Mouse (Mus musculus) lung, postnatal 0 days (tissue): Measurements from ENCODE around the gene Alg12. TPM values are rescaled to one million over a fixed set of nuclear protein-coding genes. Genes with fewer than 3 reads are reported as not detected.
A peak's percentile ranks its signal among the peaks of the same experiment; 100 is the strongest.

Experiments used
- ATAC-seq: fragments of 200-750 bp; cut with Nextera tagmentation; 2 replicates; pipeline ENCODE4 v1.8.0; 2017; ENCODE audit warnings: moderate library complexity
- DNase-seq: peaks from one replicate; pipeline ENCODE4 v3.0.0-alpha.2; 2016; ENCODE audit warnings: low spot score
- H3K27ac ChIP-seq: fragments of 300-500 bp; sonication (generic); 2 replicates; pipeline ENCODE4 v1.5.1; 2014; ENCODE audit warnings: antibody characterized with exemption, mild to moderate bottlenecking, low read length, mixed read lengths
- H3K27me3 ChIP-seq: fragments of 300-500 bp; sonication (generic); replicated peaks from 2 replicates; pipeline ENCODE4 v1.6.1; 2014; ENCODE audit warnings: low read length, mixed read lengths; ENCODE audit not compliant: insufficient read depth
- H3K36me3 ChIP-seq: fragments of 300-500 bp; sonication (generic); 2 replicates; pipeline ENCODE4 v1.6.1; 2014; ENCODE audit warnings: low read length, mixed read lengths; ENCODE audit not compliant: insufficient read depth
- H3K4me1 ChIP-seq: fragments of 300-500 bp; sonication (generic); 2 replicates; pipeline ENCODE4 v1.6.1; 2014; ENCODE audit warnings: antibody characterized with exemption, low read depth, low read length, mixed read lengths; ENCODE audit not compliant: insufficient read depth
- H3K4me2 ChIP-seq: fragments of 300-500 bp; sonication (generic); replicated peaks from 2 replicates; pipeline ENCODE4 v1.6.1; 2014; ENCODE audit warnings: low read depth, mild to moderate bottlenecking, low read length, moderate library complexity, mixed read lengths
- H3K4me3 ChIP-seq: fragments of 300-500 bp; sonication (generic); 2 replicates; pipeline ENCODE4 v1.5.1; 2014; ENCODE audit warnings: low read depth, low read length
- H3K9ac ChIP-seq: fragments of 300-500 bp; sonication (generic); replicated peaks from 2 replicates; pipeline ENCODE4 v1.6.1; 2014; ENCODE audit warnings: low read depth, mild to moderate bottlenecking
- H3K9me3 ChIP-seq: fragments of 300-500 bp; sonication (generic); 2 replicates; pipeline ENCODE4 v1.6.1; 2016; ENCODE audit warnings: low read length, mixed read lengths
- CTCF ChIP-seq: IDR thresholded peaks from 2 replicates; pipeline ENCODE4 v1.5.1; 2016; ENCODE audit warnings: antibody characterized with exemption, mild to moderate bottlenecking
- EP300 ChIP-seq: IDR thresholded peaks from 2 replicates; pipeline ENCODE4 v1.6.1; 2016; ENCODE audit warnings: antibody characterized with exemption, mild to moderate bottlenecking, control low read depth
- WGBS: fragments of 180-500 bp; shearing (Covaris S2); extraction: QIAGEN DNeasy Blood & Tissue Kit; methylation state at CpG from one replicate; pipeline ENCODE4 v1.1.7; 2014; 5-methylcytosine and 5-hydroxymethylcytosine counted together
- polyA plus RNA-seq: library from polyadenylated mRNA; unstranded; fragments of >200 nt; fragmentation: Nextera tagmentation; extraction: Ambion mirVana; gene quantifications from 2 replicates; pipeline ENCODE4 v1.2.1, GENCODE M21; 2015

Gene Alg12
- polyA plus RNA-seq, 1 experiment from 2014 or later = 7.2 TPM

DNA sequence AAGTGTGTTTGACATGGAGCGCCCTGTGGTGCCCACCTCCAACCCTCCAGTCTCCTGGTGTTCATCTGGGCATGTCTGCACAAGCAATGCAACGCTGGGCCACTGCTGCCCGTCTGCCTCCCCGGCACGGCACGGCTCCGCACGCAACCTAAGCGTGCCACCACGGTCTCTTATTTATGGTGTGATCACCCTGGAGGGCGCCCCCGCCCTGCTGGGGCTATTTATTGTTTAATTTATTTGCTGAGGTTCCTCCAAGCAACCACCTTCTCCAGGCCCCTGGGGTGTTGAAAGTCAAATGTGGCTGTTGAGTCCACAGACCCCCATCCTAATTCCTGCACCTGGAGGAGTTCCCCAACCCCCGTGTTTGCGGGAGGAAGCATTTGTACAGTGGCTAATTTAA is 45.9 kb upstream of the Alg12 start:
- no peak for ATAC-seq
- H3K9ac ChIP-seq = peak overlapping the region; percentile 98; the same call in 1 of the 2 replicates
- no peaks in the 10 kb centered on the region for H3K9me3 ChIP-seq
- H3K4me2 ChIP-seq = peak overlapping the region; percentile 82
- no peak for DNase-seq
- no peak for TF ChIP-seq EP300
- TF ChIP-seq CTCF = no peak
- H3K4me1 ChIP-seq = peaks cover 30% of the 10 kb centered on the region
- 82% methylated on average over 14 of the region's 14 CpGs for WGBS
- H3K27me3 ChIP-seq = no peaks in the 10 kb centered on the region
- H3K36me3 ChIP-seq = peaks cover 9% of the 10 kb centered on the region; the same call in 1 of the 2 replicates
- peak overlapping the region; percentile 95 for H3K4me3 ChIP-seq
- peak overlapping the region; percentile 99; the same call in 1 of the 2 replicates for H3K27ac ChIP-seq

DNA sequence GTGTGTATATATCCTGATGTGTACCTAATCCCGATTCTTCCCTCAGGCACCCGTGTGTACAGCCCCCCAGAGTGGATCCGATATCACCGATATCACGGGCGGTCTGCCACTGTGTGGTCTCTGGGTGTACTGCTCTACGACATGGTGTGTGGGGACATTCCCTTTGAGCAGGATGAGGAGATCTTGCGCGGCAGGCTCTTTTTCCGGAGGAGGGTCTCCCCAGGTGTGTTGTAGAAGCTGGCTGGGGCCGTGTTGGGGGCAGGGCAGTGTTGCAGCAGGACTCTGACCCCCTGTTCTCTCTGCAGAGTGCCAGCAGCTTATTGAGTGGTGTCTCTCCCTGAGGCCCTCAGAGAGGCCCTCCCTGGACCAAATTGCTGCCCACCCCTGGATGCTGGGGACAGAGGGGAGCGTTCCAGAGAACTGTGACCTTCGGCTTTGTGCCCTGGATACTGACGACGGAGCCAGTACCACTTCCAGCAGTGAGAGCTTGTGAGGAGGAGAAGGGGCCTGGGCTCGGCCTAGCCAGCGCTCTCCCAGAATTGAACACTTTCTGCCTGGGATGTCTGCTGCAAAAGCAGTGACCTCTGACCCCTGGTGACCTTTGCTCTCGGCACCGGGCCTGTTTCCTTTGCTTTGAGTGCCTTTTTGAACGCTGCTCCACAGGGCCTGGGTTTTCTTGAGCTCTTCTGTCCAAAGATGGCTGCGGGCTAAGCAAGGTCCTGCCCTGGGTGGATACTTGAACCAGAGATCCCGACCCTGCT is 45.3 kb upstream of the Alg12 start:
- Histone ChIP-seq H3K36me3 (peaks cover 9% of the 10 kb centered on the region; the same call in 1 of the 2 replicates), H3K9me3 (no peaks in the 10 kb centered on the region), H3K9ac (peak overlapping the region; percentile 98), H3K4me2 (peak overlapping the region; percentile 82), H3K4me1 (peaks cover 30% of the 10 kb centered on the region), H3K27ac (peak overlapping the region; percentile 99), H3K27me3 (no peaks in the 10 kb centered on the region), H3K4me3 (peak overlapping the region; percentile 95)
- TF ChIP-seq CTCF (peak; percentile 57), EP300 (no peak)
- WGBS = 21% methylated on average over 22 of the region's 22 CpGs
- ATAC-seq (no peak; the same call in 1 of the 2 replicates), DNase-seq (no peak)

DNA sequence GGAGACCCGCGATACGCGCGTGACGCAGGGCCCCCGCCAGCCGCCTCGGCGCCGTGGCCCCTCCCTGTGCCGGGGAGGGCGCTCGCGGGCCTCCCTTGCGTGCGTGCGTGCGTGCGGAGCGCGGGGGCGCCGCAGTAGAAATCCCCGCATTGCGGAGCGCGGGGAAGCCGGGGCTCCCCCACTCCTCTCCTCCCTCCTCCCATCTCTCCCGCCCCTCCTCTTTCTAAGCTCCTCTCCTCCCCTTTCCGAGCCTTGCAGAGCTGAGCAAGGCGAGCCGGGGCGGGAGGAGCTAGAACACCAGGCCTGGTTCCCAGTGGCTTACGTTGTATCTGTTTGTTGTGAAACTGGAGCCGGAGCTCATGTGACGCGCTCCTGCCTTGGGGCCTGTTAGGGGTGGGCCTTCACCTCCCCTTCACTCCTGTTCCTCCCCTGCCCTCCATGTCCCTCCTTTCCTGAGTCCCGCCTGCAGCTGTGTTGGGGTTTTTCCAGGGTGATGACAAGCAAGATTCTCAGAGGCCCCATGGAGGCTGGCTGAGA is 44.6 kb upstream of the Alg12 start:
- H3K9me3 ChIP-seq = no peaks in the 10 kb centered on the region
- peak overlapping the region; percentile 82 for H3K4me2 ChIP-seq
- peaks cover 9% of the 10 kb centered on the region; the same call in 1 of the 2 replicates for H3K36me3 ChIP-seq
- peak overlapping the region; percentile 95 for H3K4me3 ChIP-seq
- ATAC-seq (peak; percentile 60), DNase-seq (peak; percentile 99)
- peak; percentile 18; the same call in 1 of the 2 replicates for TF ChIP-seq CTCF
- peak; percentile 69; the same call in 1 of the 2 replicates for TF ChIP-seq EP300
- peak overlapping the region; percentile 98 for H3K9ac ChIP-seq
- H3K4me1 ChIP-seq = peaks cover 30% of the 10 kb centered on the region
- peak overlapping the region; percentile 99 for H3K27ac ChIP-seq
- H3K27me3 ChIP-seq = no peaks in the 10 kb centered on the region
- under 1% methylated on average over 23 of the region's 39 CpGs for WGBS

DNA sequence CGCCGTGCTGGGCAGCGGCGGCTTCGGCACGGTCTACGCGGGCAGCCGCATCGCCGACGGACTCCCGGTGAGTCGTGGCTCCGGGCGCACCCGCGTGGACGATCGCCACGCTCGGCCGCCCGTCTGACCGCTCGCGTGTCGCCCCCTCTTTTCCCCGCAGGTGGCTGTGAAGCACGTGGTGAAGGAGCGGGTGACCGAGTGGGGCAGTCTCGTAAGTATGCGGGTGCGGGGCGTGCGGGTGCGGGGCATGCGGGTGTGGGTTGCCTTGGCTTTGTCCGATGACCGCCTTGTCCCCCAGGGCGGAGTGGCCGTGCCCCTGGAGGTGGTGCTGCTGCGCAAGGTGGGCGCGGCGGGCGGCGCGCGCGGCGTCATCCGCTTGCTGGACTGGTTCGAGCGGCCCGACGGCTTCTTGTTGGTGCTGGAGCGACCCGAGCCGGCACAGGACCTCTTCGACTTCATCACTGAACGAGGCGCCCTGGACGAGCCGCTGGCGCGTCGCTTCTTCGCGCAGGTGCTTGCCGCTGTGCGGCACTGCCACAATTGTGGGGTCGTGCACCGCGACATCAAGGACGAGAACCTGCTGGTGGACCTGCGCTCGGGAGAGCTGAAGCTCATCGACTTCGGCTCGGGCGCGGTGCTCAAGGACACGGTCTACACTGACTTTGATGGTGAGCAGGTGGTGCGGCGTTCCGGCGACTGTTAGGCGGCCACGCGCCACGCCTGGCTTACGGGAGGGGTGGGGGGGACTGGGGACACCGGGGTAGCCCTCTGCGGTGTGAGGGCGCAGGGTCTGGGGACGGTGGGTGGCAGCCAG is 44.0 kb upstream of the Alg12 start:
- under 1% methylated on average over 83 of the region's 98 CpGs for WGBS
- H3K4me2 ChIP-seq = peak overlapping the region; percentile 82
- TF ChIP-seq CTCF = peak; percentile 27
- TF ChIP-seq EP300 = no peak
- peaks cover 9% of the 10 kb centered on the region; the same call in 1 of the 2 replicates for H3K36me3 ChIP-seq
- H3K27ac ChIP-seq = peak overlapping the region; percentile 99
- no peak for ATAC-seq
- peak overlapping the region; percentile 95 for H3K4me3 ChIP-seq
- H3K9ac ChIP-seq = peak overlapping the region; percentile 98
- H3K9me3 ChIP-seq = no peaks in the 10 kb centered on the region
- no peaks in the 10 kb centered on the region for H3K27me3 ChIP-seq
- DNase-seq = peak; percentile 67
- peaks cover 26% of the 10 kb centered on the region for H3K4me1 ChIP-seq

GRCm38 (mm10) chr15:88861772-88862622 is 42.9 kb upstream of the Alg12 start, which contains the start of gene Pim3:
TSS of gene Pim3 (plus strand) at chr15:88862186.
- Histone ChIP-seq H3K9ac (peak within 1 kb of the TSS; percentile 98), H3K27me3 (no peaks in the 10 kb centered on the region), H3K4me1 (peaks cover 15% of the 10 kb centered on the region), H3K4me2 (peak within 1 kb of the TSS; percentile 82), H3K27ac (peak within 1 kb of the TSS; percentile 99), H3K36me3 (peaks cover 9% of the 10 kb centered on the region; the same call in 1 of the 2 replicates), H3K9me3 (no peaks in the 10 kb centered on the region), H3K4me3 (peak within 1 kb of the TSS; percentile 95)
- DNase-seq = peak; percentile 99
- peak; percentile 85 for ATAC-seq
- peak; percentile 57; the same call in 1 of the 2 replicates for TF ChIP-seq EP300
- no peak for TF ChIP-seq CTCF
- WGBS = 1% methylated on average over 73 of the region's 107 CpGs
